Comparison of ENCODE assay signal across 24 mouse cellular contexts in the genomic region with DNA sequence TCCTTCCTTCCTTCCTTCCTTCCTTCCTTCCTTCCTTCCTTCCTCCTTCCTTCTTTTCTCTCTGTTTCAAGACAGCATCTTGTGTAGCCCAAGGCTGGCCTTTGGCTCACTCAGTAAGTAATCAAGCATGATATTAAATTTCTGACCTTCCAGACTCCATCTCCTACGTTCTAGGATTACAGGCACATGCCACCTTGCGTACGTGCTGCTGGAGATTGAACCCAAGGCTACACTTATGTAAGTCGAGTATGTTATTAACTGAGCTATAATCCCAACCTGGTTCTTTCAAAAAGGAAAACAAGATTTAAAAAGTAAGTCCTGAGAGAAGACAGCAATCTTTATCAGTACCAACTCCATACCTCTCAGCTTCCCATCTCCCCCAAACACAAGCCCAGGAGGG.
DNase-seq lines count a peak whose midpoint lies in the region; ATAC-seq and TF ChIP-seq lines count a peak whose summit lies in the region.
"Had no signal": no experiment of that assay in that cellular context is flagged by ENCODE, and none has a peak within 500 bp of the region (broad histone marks: within the 10 kb centered on the region; RNA-seq: fewer than 3 reads in every experiment).

No protein-coding gene starts in this region.

- H3K4me2 ChIP-seq in limb, embryonic 13.5 days (replicated peaks), result 0 out of 2 replicates have a peak overlapping the region, but pooled peaks have one; percentile 11
- H3K4me2 ChIP-seq in intestine, postnatal 0 days (replicated peaks; ENCODE audit: low read depth), result no peak overlapping the region
- H3K4me2 ChIP-seq: forebrain, embryonic 12.5 days; neural tube, embryonic 13.5 days; stomach, embryonic 15.5 days had no signal

- DNase-seq in gastrocnemius, adult 2 months, result no peak
- DNase-seq in gastrocnemius, postnatal 14 days, result no peak
- peak; percentile 67 to 82 for DNase-seq in kidney, adult 8-10 months
- DNase-seq in kidney, postnatal 14 days, result no peak
- peak; percentile 89 for DNase-seq in kidney, adult 9 months
- no peak for DNase-seq in adrenal gland, postnatal 10 days
- DNase-seq: adrenal gland, postnatal 14 days; cerebellum, adult 2 months; cerebellum, postnatal 36 days; heart, postnatal 10 days; layer of hippocampus, adult 9-11 months; retina, postnatal 1 day had no signal

- H3K9ac ChIP-seq in limb, embryonic 13.5 days, result no peak overlapping the region
- H3K9ac ChIP-seq in intestine, postnatal 0 days (ENCODE audit: low read depth, low read length), result no peak overlapping the region
- H3K9ac ChIP-seq: forebrain, embryonic 12.5 days; neural tube, embryonic 13.5 days; stomach, embryonic 15.5 days had no signal

- H3K4me1 ChIP-seq in limb, embryonic 13.5 days, result peaks cover 21% of the 10 kb centered on the region
- H3K4me1 ChIP-seq in intestine, postnatal 0 days (replicated peaks; ENCODE audit: control insufficient read depth, insufficient read depth, low read length), result peaks cover 9% of the 10 kb centered on the region; the same call in 1 of the 2 replicates

- H3K27ac ChIP-seq in gastrocnemius, adult 2 months, result peak overlapping the region; percentile 28; the same call in 1 of the 2 replicates
- peak overlapping the region; percentile 33; the same call in 1 of the 2 replicates for H3K27ac ChIP-seq in limb, embryonic 13.5 days
- H3K27ac ChIP-seq in intestine, postnatal 0 days (ENCODE audit: low read depth, low read length), result no peak overlapping the region
- H3K27ac ChIP-seq: forebrain, embryonic 12.5 days; hindbrain, postnatal 0 days; neural tube, embryonic 13.5 days; stomach, embryonic 15.5 days had no signal

- ATAC-seq in limb, embryonic 13.5 days (ENCODE audit: low FRiP score, low read depth), result no peak
- no peak for ATAC-seq in intestine, postnatal 0 days
- ATAC-seq: hindbrain, postnatal 0 days; lung, postnatal 0 days; midbrain, embryonic 16.5 days had no signal

- H3K27me3 ChIP-seq in limb, embryonic 13.5 days, result 0 out of 2 replicates have a peak, but pooled peaks cover 3% of the 10 kb centered on the region
- H3K27me3 ChIP-seq in intestine, postnatal 0 days (replicated peaks; ENCODE audit: control insufficient read depth, insufficient read depth, low read length), result no peaks in the 10 kb centered on the region
- H3K27me3 ChIP-seq: neural tube, embryonic 13.5 days; stomach, embryonic 15.5 days had no signal

- 43% methylated on average over 4 of the region's 4 CpGs for WGBS in limb, embryonic 13.5 days
- WGBS in intestine, postnatal 0 days, result 71% methylated on average over 4 of the region's 4 CpGs

- intact Hi-C loops in gastrocnemius, adult 2 months (cut with DNase I), result loop anchor here (2.0 kb wide), 1 partner anchor 107 kb away; no protein-coding TSS in a partner anchor
- intact Hi-C loops in gastrocnemius, postnatal 14 days (cut with DNase I; ENCODE audit: low total_unique reads), result loop anchor here (10.0 kb wide), 1 partner anchor 103 kb away; the partner anchor contains the start of gene Atp1a1

- no peak overlapping the region for H3K4me3 ChIP-seq in gastrocnemius, adult 2 months
- H3K4me3 ChIP-seq in limb, embryonic 13.5 days, result no peak overlapping the region
- no peak overlapping the region for H3K4me3 ChIP-seq in intestine, postnatal 0 days (ENCODE audit: low read depth, low read length)
- H3K4me3 ChIP-seq: erythroblast, embryonic 14.5 days; forebrain, embryonic 12.5 days; hindbrain, embryonic 10.5 days; midbrain, embryonic 10.5 days; myocyte; neural tube, embryonic 13.5 days; stomach, embryonic 15.5 days had no signal

- TF ChIP-seq CTCF in gastrocnemius, adult 2 months (IDR thresholded peaks at IDR 0.05), result no peak
- no peak for TF ChIP-seq CTCF in intestine, postnatal 0 days (IDR thresholded peaks at IDR 0.05; ENCODE audit: low read depth)

- no peaks in the 10 kb centered on the region for H3K36me3 ChIP-seq in limb, embryonic 13.5 days
- no peaks in the 10 kb centered on the region for H3K36me3 ChIP-seq in intestine, postnatal 0 days (ENCODE audit: control insufficient read depth, insufficient read depth)
- H3K36me3 ChIP-seq: forebrain, embryonic 12.5 days; hindbrain, embryonic 10.5 days; midbrain, embryonic 10.5 days; neural tube, embryonic 13.5 days; stomach, embryonic 15.5 days had no signal

- no peaks in the 10 kb centered on the region for H3K9me3 ChIP-seq in limb, embryonic 13.5 days
- no peaks in the 10 kb centered on the region for H3K9me3 ChIP-seq in intestine, postnatal 0 days (ENCODE audit: control insufficient read depth)
- H3K9me3 ChIP-seq: forebrain, embryonic 12.5 days; hindbrain, embryonic 10.5 days; midbrain, embryonic 10.5 days; neural tube, embryonic 13.5 days; stomach, embryonic 15.5 days had no signal

Comparison
In these comparisons a context has a peak if more than half of its experiments do, and no peak if none do; other contexts are left out.
1. DNase-seq: peak in kidney, adult 8-10 months (2 of 2) and kidney, adult 9 months (single experiment); none in gastrocnemius, adult 2 months (single experiment), gastrocnemius, postnatal 14 days (single experiment), kidney, postnatal 14 days (single experiment) and adrenal gland, postnatal 10 days (single experiment).